Comparison of ENCODE assay signal across 12 mouse cellular contexts in genomic region chr7:24955226-24955625, GRCm38 (mm10). TPM values are rescaled to one million over a fixed set of nuclear protein-coding genes. Genes with fewer than 3 reads are reported as not detected.
A peak's percentile ranks its signal among the peaks of the same experiment; 100 is the strongest.
DNase-seq lines count a peak whose midpoint lies in the region; ATAC-seq and TF ChIP-seq lines count a peak whose summit lies in the region.
"Had no signal": no experiment of that assay in that cellular context is flagged by ENCODE, and none has a peak within 500 bp of the region (broad histone marks: within the 10 kb centered on the region; RNA-seq: fewer than 3 reads in every experiment).

No protein-coding gene starts in this region.

- no peak overlapping the region for H3K27ac ChIP-seq in lung, embryonic 14.5 days (ENCODE audit: low read depth)
- H3K27ac ChIP-seq in forebrain, embryonic 12.5 days: no peak overlapping the region
- H3K27ac ChIP-seq in limb, embryonic 11.5 days (replicated peaks; ENCODE audit: low read depth, low read length): no peak overlapping the region
- no peak overlapping the region for H3K27ac ChIP-seq in neural tube, embryonic 15.5 days (replicated peaks)

- H3K4me2 ChIP-seq in lung, embryonic 14.5 days: peak overlapping the region; percentile 67
- peak overlapping the region; percentile 66 for H3K4me2 ChIP-seq in forebrain, embryonic 12.5 days
- peak overlapping the region; percentile 55 for H3K4me2 ChIP-seq in limb, embryonic 11.5 days (ENCODE audit: low read depth, severe bottlenecking)
- peak overlapping the region; percentile 62 for H3K4me2 ChIP-seq in neural tube, embryonic 15.5 days

- no peaks in the 10 kb centered on the region for H3K9me3 ChIP-seq in lung, embryonic 14.5 days (ENCODE audit: low read depth, low read length)
- no peaks in the 10 kb centered on the region for H3K9me3 ChIP-seq in forebrain, embryonic 12.5 days
- 0 out of 2 replicates have a peak, but pooled peaks cover 2% of the 10 kb centered on the region for H3K9me3 ChIP-seq in limb, embryonic 11.5 days (ENCODE audit: control insufficient read depth, low read length)
- no peaks in the 10 kb centered on the region for H3K9me3 ChIP-seq in neural tube, embryonic 15.5 days (replicated peaks)

- no peak for DNase-seq in lung, embryonic 14.5 days
- DNase-seq in lung, postnatal 36 days: no peak
- DNase-seq in limb, embryonic 11.5 days (ENCODE audit: low spot score): no peak
- no peak for DNase-seq in embryo, embryonic 10 days (ENCODE audit: low spot score)
- DNase-seq in adrenal gland, postnatal 14 days: no peak
- no peak for DNase-seq in adrenal gland, adult 8-10 months
- DNase-seq: cerebellum, adult 18-20 months; lung, adult 2 months had no signal

- H3K9ac ChIP-seq in lung, embryonic 14.5 days: peak overlapping the region; percentile 13; the same call in 1 of the 2 replicates
- no peak overlapping the region for H3K9ac ChIP-seq in forebrain, embryonic 12.5 days
- peak overlapping the region; percentile 34 for H3K9ac ChIP-seq in limb, embryonic 11.5 days (ENCODE audit: low read length)
- H3K9ac ChIP-seq in neural tube, embryonic 15.5 days (replicated peaks): peak overlapping the region; percentile 41

- TF ChIP-seq CTCF in lung, embryonic 14.5 days (IDR thresholded peaks at IDR 0.05; ENCODE audit: low read depth): no peak

- peaks cover 71% of the 10 kb centered on the region for H3K27me3 ChIP-seq in lung, embryonic 14.5 days (ENCODE audit: insufficient read depth, low read length)
- H3K27me3 ChIP-seq in forebrain, embryonic 12.5 days: peaks cover 73% of the 10 kb centered on the region
- H3K27me3 ChIP-seq in limb, embryonic 11.5 days (ENCODE audit: control insufficient read depth, insufficient read depth, low read length): peaks cover 70% of the 10 kb centered on the region
- H3K27me3 ChIP-seq in neural tube, embryonic 15.5 days (replicated peaks): peaks cover 56% of the 10 kb centered on the region

- ATAC-seq in lung, embryonic 14.5 days (ENCODE audit: insufficient read depth): no peak
- no peak for ATAC-seq in forebrain, embryonic 12.5 days (ENCODE audit: low FRiP score)
- no peak for ATAC-seq in limb, embryonic 11.5 days (ENCODE audit: insufficient number of reproducible peaks, low FRiP score, low TSS enrichment, low read depth)
- ATAC-seq in neural tube, embryonic 15.5 days (ENCODE audit: low FRiP score): no peak
- ATAC-seq: Patski had no signal

- H3K36me3 ChIP-seq in lung, embryonic 14.5 days (ENCODE audit: insufficient read depth): no peaks in the 10 kb centered on the region
- no peaks in the 10 kb centered on the region for H3K36me3 ChIP-seq in forebrain, embryonic 12.5 days (replicated peaks)
- H3K36me3 ChIP-seq in limb, embryonic 11.5 days (ENCODE audit: control insufficient read depth, insufficient read depth, low read length): no peaks in the 10 kb centered on the region
- no peaks in the 10 kb centered on the region for H3K36me3 ChIP-seq in neural tube, embryonic 15.5 days

- peak overlapping the region; percentile 39 for H3K4me3 ChIP-seq in lung, embryonic 14.5 days (ENCODE audit: low read depth, low read length)
- H3K4me3 ChIP-seq in forebrain, embryonic 12.5 days (replicated peaks): peak overlapping the region; percentile 43
- H3K4me3 ChIP-seq in limb, embryonic 11.5 days (ENCODE audit: low read depth, low read length): peak overlapping the region; percentile 31
- H3K4me3 ChIP-seq in neural tube, embryonic 15.5 days (replicated peaks): peak overlapping the region; percentile 37

- WGBS in lung, embryonic 14.5 days: 2% methylated on average over 33 of the region's 33 CpGs
- WGBS in forebrain, embryonic 12.5 days: 2% methylated on average over 33 of the region's 33 CpGs
- WGBS in limb, embryonic 11.5 days: 3% methylated on average over 29 of the region's 33 CpGs
- 5% methylated on average over 32 of the region's 33 CpGs for WGBS in neural tube, embryonic 15.5 days

- no peaks in the 10 kb centered on the region for H3K4me1 ChIP-seq in lung, embryonic 14.5 days (ENCODE audit: insufficient read depth)
- peaks cover 35% of the 10 kb centered on the region for H3K4me1 ChIP-seq in forebrain, embryonic 12.5 days
- H3K4me1 ChIP-seq in limb, embryonic 11.5 days (ENCODE audit: control insufficient read depth, insufficient read depth, low read length): peaks cover 7% of the 10 kb centered on the region; the same call in 1 of the 2 replicates
- H3K4me1 ChIP-seq in neural tube, embryonic 15.5 days: peaks cover 34% of the 10 kb centered on the region

RNA-seq across cellular contexts. Expression of gene Gm4881, which starts 10.9 kb away (rescaled TPM):
- polyA plus RNA-seq in lung, embryonic 14.5 days (2014; fragmentation: Nextera tagmentation; extraction: Ambion mirVana): not detected in 2 replicates
- polyA plus RNA-seq in forebrain, embryonic 12.5 days (2016; fragmentation: Nextera tagmentation; extraction: Ambion mirVana): 1.0 and 1.7 TPM in 2 replicates
- not detected in 2 replicates for polyA plus RNA-seq in limb, embryonic 11.5 days (2014; fragmentation: Nextera tagmentation; extraction: Ambion mirVana)
- 0.98 and 2.0 TPM in 2 replicates for polyA plus RNA-seq in neural tube, embryonic 15.5 days (2015; fragmentation: Nextera tagmentation; extraction: Ambion mirVana)
- total RNA-seq in adrenal gland, postnatal 14 days (2021): not detected in 2 replicates
- not detected for total RNA-seq in adrenal gland, adult 8-10 months (2022)
- polyA plus RNA-seq: gonadal fat pad, adult 2 months; lung, adult 2 months; Patski had no signal

RNA-seq across cellular contexts. Expression of gene Rabac1, which starts 17.3 kb away (rescaled TPM):
- 130 and 131 TPM in 2 replicates for polyA plus RNA-seq in lung, embryonic 14.5 days (2014; fragmentation: Nextera tagmentation; extraction: Ambion mirVana)
- polyA plus RNA-seq in forebrain, embryonic 12.5 days (2016; fragmentation: Nextera tagmentation; extraction: Ambion mirVana): 82.3 and 87.7 TPM in 2 replicates
- polyA plus RNA-seq in limb, embryonic 11.5 days (2014; fragmentation: Nextera tagmentation; extraction: Ambion mirVana): 78.1 and 81.4 TPM in 2 replicates
- 297 and 336 TPM in 2 replicates for polyA plus RNA-seq in neural tube, embryonic 15.5 days (2015; fragmentation: Nextera tagmentation; extraction: Ambion mirVana)
- 212 and 238 TPM in 2 replicates for total RNA-seq in adrenal gland, postnatal 14 days (2021)
- total RNA-seq in adrenal gland, adult 8-10 months (2022): 100 to 1,000 TPM; 343 to 403 (median 360) TPM

RNA-seq across cellular contexts. Expression of gene Atp1a3, which starts 50.5 kb away (rescaled TPM):
- polyA plus RNA-seq in lung, embryonic 14.5 days (2014; fragmentation: Nextera tagmentation; extraction: Ambion mirVana): 0.74 and 0.89 TPM in 2 replicates
- polyA plus RNA-seq in forebrain, embryonic 12.5 days (2016; fragmentation: Nextera tagmentation; extraction: Ambion mirVana): 68.2 and 87.4 TPM in 2 replicates
- polyA plus RNA-seq in limb, embryonic 11.5 days (2014; fragmentation: Nextera tagmentation; extraction: Ambion mirVana): 0.13 and 0.23 TPM in 2 replicates
- polyA plus RNA-seq in neural tube, embryonic 15.5 days (2015; fragmentation: Nextera tagmentation; extraction: Ambion mirVana): 538 and 586 TPM in 2 replicates
- total RNA-seq in adrenal gland, postnatal 14 days (2021): 35.6 and 39.8 TPM in 2 replicates
- 100 to 1,000 TPM in 2 of 4 experiments, 10 to 100 TPM in 2; 46.3 to 149 (median 91.8) TPM for total RNA-seq in adrenal gland, adult 8-10 months (2022)

RNA-seq across cellular contexts. Expression of gene Arhgef1, which starts 52.5 kb away (rescaled TPM):
- polyA plus RNA-seq in lung, embryonic 14.5 days (2014; fragmentation: Nextera tagmentation; extraction: Ambion mirVana): 109 and 120 TPM in 2 replicates
- polyA plus RNA-seq in forebrain, embryonic 12.5 days (2016; fragmentation: Nextera tagmentation; extraction: Ambion mirVana): 68.3 and 73.5 TPM in 2 replicates
- 69.9 and 84.4 TPM in 2 replicates for polyA plus RNA-seq in limb, embryonic 11.5 days (2014; fragmentation: Nextera tagmentation; extraction: Ambion mirVana)
- polyA plus RNA-seq in neural tube, embryonic 15.5 days (2015; fragmentation: Nextera tagmentation; extraction: Ambion mirVana): 78.5 and 85.3 TPM in 2 replicates
- 94.9 and 164 TPM in 2 replicates for total RNA-seq in adrenal gland, postnatal 14 days (2021)
- total RNA-seq in adrenal gland, adult 8-10 months (2022): 100 to 1,000 TPM in 2 of 4 experiments, 10 to 100 TPM in 2; 70.6 to 172 (median 113) TPM

RNA-seq across cellular contexts. Expression of gene Cd79a, which starts 58.0 kb away (rescaled TPM):
- polyA plus RNA-seq in lung, embryonic 14.5 days (2014; fragmentation: Nextera tagmentation; extraction: Ambion mirVana): 0.16 and 0.24 TPM in 2 replicates
- polyA plus RNA-seq in forebrain, embryonic 12.5 days (2016; fragmentation: Nextera tagmentation; extraction: Ambion mirVana): 0.22 TPM in 1 of 2 replicates, not detected in the other
- 0.30 and 0.56 TPM in 2 replicates for polyA plus RNA-seq in limb, embryonic 11.5 days (2014; fragmentation: Nextera tagmentation; extraction: Ambion mirVana)
- 0.35 and 0.45 TPM in 2 replicates for polyA plus RNA-seq in neural tube, embryonic 15.5 days (2015; fragmentation: Nextera tagmentation; extraction: Ambion mirVana)
- total RNA-seq in adrenal gland, postnatal 14 days (2021): 6.0 and 35.0 TPM in 2 replicates
- 1 to 10 TPM in 2 of 4 experiments, under 1 TPM in 2; 0.44 to 2.1 (median 1.2) TPM for total RNA-seq in adrenal gland, adult 8-10 months (2022)
- polyA plus RNA-seq: Patski had no signal

Comparison
In these comparisons a context has a peak if more than half of its experiments do, and no peak if none do; other contexts are left out.
1. RNA of gene Atp1a3, which starts 50.5 kb away (polyA plus RNA-seq): 538 to 586 TPM in neural tube, embryonic 15.5 days and 68.2 to 87.4 TPM in forebrain, embryonic 12.5 days; 0.74 to 0.89 TPM in lung, embryonic 14.5 days and 0.13 to 0.23 TPM in limb, embryonic 11.5 days; every median in the first group is over 10 times any median in the second.
2. Peak in every context shown above with its lines, with median percentiles within 50 percentile points of each other: H3K4me2 ChIP-seq and H3K4me3 ChIP-seq.